Mouse (Mus musculus) thymus, adult 2 months (tissue): Measurements from ENCODE around the gene Ppm1h.

Experiments used
- CTCF ChIP-seq: fragments of 200-500 bp; IDR thresholded peaks from 2 replicates; pipeline ENCODE4 v1.5.1; 2012; ENCODE audit warnings: mild to moderate bottlenecking, control low read depth, low read length, moderate library complexity, borderline replicate concordance; ENCODE audit not compliant: control insufficient read depth, poor library complexity, insufficient read depth; ENCODE audit errors: extremely low read depth
- POLR2A ChIP-seq: fragments of 200-500 bp; IDR thresholded peaks from 2 replicates; pipeline ENCODE4 v1.6.1; 2012; ENCODE audit warnings: mild to moderate bottlenecking, low read length, control low read depth, moderate library complexity; ENCODE audit not compliant: control insufficient read depth, poor library complexity, insufficient read depth; ENCODE audit errors: extremely low read depth

DNA sequence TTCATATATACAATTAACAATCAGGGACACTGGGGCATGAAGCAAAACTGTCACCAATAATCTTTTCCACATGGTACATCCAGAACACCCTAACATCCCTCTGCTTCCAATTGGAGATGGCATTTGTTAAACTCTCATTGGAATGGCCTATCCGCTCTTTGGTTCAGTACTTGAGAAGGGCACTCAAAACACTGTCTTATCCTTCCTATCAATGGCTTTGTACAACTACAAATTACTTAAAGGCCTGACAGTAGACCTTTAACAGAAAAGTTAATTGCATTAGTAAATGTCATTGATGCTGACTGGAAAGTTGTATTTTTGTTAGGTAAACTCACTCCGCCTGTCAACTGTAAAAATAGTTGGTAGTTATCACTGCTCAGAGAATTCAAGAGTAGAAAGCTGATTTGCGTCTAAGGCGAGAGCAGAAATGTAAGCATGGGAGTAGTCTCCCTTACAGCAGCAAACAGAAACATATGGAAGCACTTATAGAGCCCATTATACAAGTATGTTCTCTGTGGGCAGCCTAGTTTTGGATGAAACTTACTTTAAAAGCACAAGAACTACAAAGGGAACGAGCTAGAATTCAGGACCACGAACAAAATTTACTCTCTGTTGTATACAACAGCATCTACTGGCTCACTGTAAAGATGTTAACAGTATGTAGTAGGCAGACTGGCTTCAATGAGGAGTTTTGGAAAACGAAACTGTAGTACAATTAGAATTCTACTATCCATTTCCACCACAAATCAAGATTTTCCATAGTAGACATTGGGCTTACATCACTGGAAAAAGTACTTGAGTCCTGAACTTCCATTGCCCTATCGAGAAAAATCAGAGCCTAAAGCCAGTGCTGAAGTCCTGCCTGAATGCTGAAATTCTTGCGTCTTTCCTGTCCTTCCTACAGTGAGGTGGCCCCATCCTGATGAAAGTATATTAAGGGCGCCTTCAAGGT, 305.3 kb downstream of the Ppm1h start:
- TF ChIP-seq CTCF (no peak), POLR2A (no peak)
